Mouse (Mus musculus) telencephalon, adult 2 months (tissue): ENCODE measurements around the gene Txnrd2.

Experiments used
- DNase-seq: peaks from one replicate; pipeline ENCODE4 v3.0.0-alpha.2; 2011; ENCODE audit warnings: low read depth, low spot score

Txnrd2 gene

GRCm38 (mm10) chr16:18393595-18393994, 32.6 kb upstream of the Txnrd2 start:
- DNase-seq, result no peak

GRCm38 (mm10) chr16:18394056-18394455, 32.1 kb upstream of the Txnrd2 start:
- DNase-seq, result no peak

GRCm38 (mm10) chr16:18394777-18395619, 31.2 kb upstream of the Txnrd2 start:
- no peak for DNase-seq

- DNase-seq, result no peak
Measured at GRCm38 (mm10) chr16:18395620-18396036, 30.6 kb upstream of the Txnrd2 start.

GRCm38 (mm10) chr16:18396201-18396600, 30.0 kb upstream of the Txnrd2 start:
- DNase-seq, result no peak

GRCm38 (mm10) chr16:18396791-18397621, 29.2 kb upstream of the Txnrd2 start:
- DNase-seq, result no peak

GRCm38 (mm10) chr16:18400028-18400427, 26.2 kb upstream of the Txnrd2 start:
- no peak for DNase-seq

GRCm38 (mm10) chr16:18400472-18401216, 25.5 kb upstream of the Txnrd2 start:
- DNase-seq, result no peak

GRCm38 (mm10) chr16:18403285-18403684, 22.9 kb upstream of the Txnrd2 start:
- no peak for DNase-seq

GRCm38 (mm10) chr16:18405091-18405854, 20.9 kb upstream of the Txnrd2 start:
- DNase-seq, result no peak

- DNase-seq, result no peak
Measured at GRCm38 (mm10) chr16:18405876-18406275, 20.3 kb upstream of the Txnrd2 start.

- DNase-seq, result no peak
Measured at GRCm38 (mm10) chr16:18406293-18406692, 19.9 kb upstream of the Txnrd2 start.

GRCm38 (mm10) chr16:18407912-18408311, 18.3 kb upstream of the Txnrd2 start:
- no peak for DNase-seq

GRCm38 (mm10) chr16:18409776-18410175, 16.4 kb upstream of the Txnrd2 start:
- no peak for DNase-seq

GRCm38 (mm10) chr16:18410418-18410817, 15.8 kb upstream of the Txnrd2 start:
- no peak for DNase-seq

GRCm38 (mm10) chr16:18411026-18411649, 15.0 kb upstream of the Txnrd2 start:
- DNase-seq, result no peak

GRCm38 (mm10) chr16:18411802-18412476, 14.2 kb upstream of the Txnrd2 start:
- no peak for DNase-seq

GRCm38 (mm10) chr16:18413032-18413816, 13.0 kb upstream of the Txnrd2 start:
- DNase-seq, result no peak

- peak; percentile 87 for DNase-seq
Measured at GRCm38 (mm10) chr16:18416094-18416761, 10.0 kb upstream of the Txnrd2 start.
